Comparison of ENCODE assay signal across 8 mouse cellular contexts in the genomic region with DNA sequence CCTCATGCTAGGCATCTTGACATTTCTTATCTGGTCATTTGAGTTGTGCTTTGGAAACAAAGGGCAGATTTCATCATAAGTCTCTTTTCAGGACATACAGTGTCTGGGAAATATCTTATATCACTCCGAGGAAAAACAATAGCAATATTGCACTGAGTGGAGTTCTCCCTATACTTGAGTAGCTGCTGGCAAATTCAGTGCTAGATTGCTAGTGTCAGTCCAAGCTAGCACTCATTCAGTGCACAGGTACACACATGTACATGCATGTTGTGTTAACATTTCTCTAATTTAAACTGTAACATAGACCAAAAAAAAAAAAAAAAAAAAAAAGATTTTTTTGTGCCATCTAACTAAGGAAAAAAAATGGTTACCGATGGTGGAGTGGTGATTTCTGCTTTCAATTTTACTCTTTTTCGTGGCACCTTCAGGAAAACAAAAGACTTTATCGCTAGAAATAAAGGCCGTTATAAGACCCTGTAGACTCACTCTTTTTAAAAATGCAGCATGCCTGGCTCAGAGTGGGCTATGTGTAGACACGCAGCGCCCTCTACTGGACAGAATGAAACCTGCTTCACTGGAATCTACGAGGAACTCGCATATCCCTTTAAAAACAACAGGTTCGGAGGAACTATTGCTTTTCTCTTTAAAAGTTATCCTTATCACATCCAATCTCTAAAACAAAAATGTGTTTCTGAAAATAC.
DNase-seq lines count a peak whose midpoint lies in the region; ATAC-seq and TF ChIP-seq lines count a peak whose summit lies in the region.

No protein-coding gene starts in this region.

- no peaks in the 10 kb centered on the region for H3K27me3 ChIP-seq in embryonic facial prominence, embryonic 11.5 days (ENCODE audit: control insufficient read depth, insufficient read depth, low read length)
- no peaks in the 10 kb centered on the region for H3K27me3 ChIP-seq in kidney, adult 2 months (replicated peaks; ENCODE audit: control insufficient read depth, insufficient read depth, low read length)
- H3K27me3 ChIP-seq in limb, embryonic 11.5 days (ENCODE audit: control insufficient read depth, insufficient read depth, low read length) = no peaks in the 10 kb centered on the region
- no peaks in the 10 kb centered on the region for H3K27me3 ChIP-seq in midbrain, embryonic 13.5 days

- peak; percentile 80 for DNase-seq in CD4-positive, CD25-positive, alpha-beta regulatory T cell, adult 2 months (ENCODE audit: low read depth, low spot score)
- DNase-seq in embryonic facial prominence, embryonic 11.5 days (ENCODE audit: low spot score) = peak; percentile 96
- DNase-seq in heart, adult 18-20 months = peak; percentile 56 to 86
- DNase-seq in kidney, adult 2 months = peak; percentile 83
- DNase-seq in limb, embryonic 11.5 days (ENCODE audit: low spot score) = peak; percentile 95
- DNase-seq in spleen, postnatal 10 days (ENCODE audit: low spot score in 2 of 2) = peak; percentile 36 to 74

- no peak overlapping the region for H3K4me2 ChIP-seq in embryonic facial prominence, embryonic 11.5 days (ENCODE audit: low read depth, low read length)
- H3K4me2 ChIP-seq in limb, embryonic 11.5 days (ENCODE audit: low read depth, severe bottlenecking) = peak overlapping the region; percentile 48
- H3K4me2 ChIP-seq in midbrain, embryonic 13.5 days (replicated peaks) = peak overlapping the region; percentile 50

- no peaks in the 10 kb centered on the region for H3K36me3 ChIP-seq in embryonic facial prominence, embryonic 11.5 days (replicated peaks; ENCODE audit: control insufficient read depth, insufficient read depth, low read depth, low read length)
- H3K36me3 ChIP-seq in kidney, adult 2 months (ENCODE audit: control insufficient read depth, insufficient read depth, low read length) = no peaks in the 10 kb centered on the region
- H3K36me3 ChIP-seq in limb, embryonic 11.5 days (ENCODE audit: control insufficient read depth, insufficient read depth, low read length) = no peaks in the 10 kb centered on the region
- H3K36me3 ChIP-seq in midbrain, embryonic 13.5 days = no peaks in the 10 kb centered on the region

- no peak overlapping the region; the same call in 1 of the 2 replicates for H3K9ac ChIP-seq in embryonic facial prominence, embryonic 11.5 days (replicated peaks; ENCODE audit: low read length)
- peak overlapping the region; percentile 53 for H3K9ac ChIP-seq in limb, embryonic 11.5 days (ENCODE audit: low read length)
- H3K9ac ChIP-seq in midbrain, embryonic 13.5 days (replicated peaks) = no peak overlapping the region

- WGBS in embryonic facial prominence, embryonic 11.5 days = 22% methylated on average over 10 of the region's 10 CpGs
- 14% methylated on average over 10 of the region's 10 CpGs for WGBS in kidney, adult 2 months
- 22% methylated on average over 10 of the region's 10 CpGs for WGBS in limb, embryonic 11.5 days
- WGBS in midbrain, embryonic 13.5 days = 20% methylated on average over 10 of the region's 10 CpGs

- H3K27ac ChIP-seq in embryonic facial prominence, embryonic 11.5 days (replicated peaks; ENCODE audit: low read depth, low read length) = no peak overlapping the region
- H3K27ac ChIP-seq in kidney, adult 2 months (ENCODE audit: insufficient read depth, low read depth, low read length) = no peak overlapping the region
- H3K27ac ChIP-seq in limb, embryonic 11.5 days (replicated peaks; ENCODE audit: low read depth, low read length) = peak overlapping the region; percentile 63; the same call in 1 of the 2 replicates
- no peak overlapping the region for H3K27ac ChIP-seq in midbrain, embryonic 13.5 days

- TF ChIP-seq CTCF in kidney, adult 2 months (conservative IDR thresholded peaks at IDR 0.05; ENCODE audit: insufficient read depth, insufficient read length, low read depth, low read length) = peak; percentile 77

- no peak for TF ChIP-seq POLR2A in kidney, adult 2 months (IDR thresholded peaks at IDR 0.05; ENCODE audit: low read depth, low read length)

- no peaks in the 10 kb centered on the region for H3K9me3 ChIP-seq in embryonic facial prominence, embryonic 11.5 days (replicated peaks; ENCODE audit: control insufficient read depth, low read length)
- no peaks in the 10 kb centered on the region for H3K9me3 ChIP-seq in limb, embryonic 11.5 days (ENCODE audit: control insufficient read depth, low read length)
- H3K9me3 ChIP-seq in midbrain, embryonic 13.5 days = no peaks in the 10 kb centered on the region

- H3K4me3 ChIP-seq in embryonic facial prominence, embryonic 11.5 days (ENCODE audit: low read depth, low read length) = peak overlapping the region; percentile 11; the same call in 1 of the 2 replicates
- peak overlapping the region; percentile 56 for H3K4me3 ChIP-seq in kidney, adult 2 months (ENCODE audit: insufficient read depth, low read depth, low read length)
- peak overlapping the region; percentile 19 for H3K4me3 ChIP-seq in limb, embryonic 11.5 days (ENCODE audit: low read depth, low read length)
- peak overlapping the region; percentile 37 for H3K4me3 ChIP-seq in midbrain, embryonic 13.5 days (replicated peaks)

- 0 out of 2 replicates have a peak, but pooled peaks cover 2% of the 10 kb centered on the region for H3K4me1 ChIP-seq in embryonic facial prominence, embryonic 11.5 days (ENCODE audit: control insufficient read depth, insufficient read depth, low read length)
- no peaks in the 10 kb centered on the region for H3K4me1 ChIP-seq in kidney, adult 2 months (ENCODE audit: control insufficient read depth, insufficient read depth, low read length)
- H3K4me1 ChIP-seq in limb, embryonic 11.5 days (ENCODE audit: control insufficient read depth, insufficient read depth, low read length) = peaks cover 9% of the 10 kb centered on the region; the same call in 1 of the 2 replicates
- peaks cover 15% of the 10 kb centered on the region for H3K4me1 ChIP-seq in midbrain, embryonic 13.5 days (replicated peaks)

- ATAC-seq in CD4-positive, CD25-positive, alpha-beta regulatory T cell, adult 4 months = no peak
- ATAC-seq in embryonic facial prominence, embryonic 11.5 days (replicated peaks; ENCODE audit: insufficient number of reproducible peaks, low FRiP score, low TSS enrichment, low read depth) = peak; percentile 70; the same call in 1 of the 2 replicates
- peak; percentile 67; the same call in 1 of the 2 replicates for ATAC-seq in limb, embryonic 11.5 days (ENCODE audit: insufficient number of reproducible peaks, low FRiP score, low TSS enrichment, low read depth)
- peak; percentile 80 for ATAC-seq in midbrain, embryonic 13.5 days
